Mouse (Mus musculus): ENCODE results near the gene Zfp536. TPM values are rescaled to one million over a fixed set of nuclear protein-coding genes. Genes with fewer than 3 reads are reported as not detected.

Gene Zfp536
- polyA plus RNA-seq, 1 experiment from 2014 or later: 3.2 TPM

DNA sequence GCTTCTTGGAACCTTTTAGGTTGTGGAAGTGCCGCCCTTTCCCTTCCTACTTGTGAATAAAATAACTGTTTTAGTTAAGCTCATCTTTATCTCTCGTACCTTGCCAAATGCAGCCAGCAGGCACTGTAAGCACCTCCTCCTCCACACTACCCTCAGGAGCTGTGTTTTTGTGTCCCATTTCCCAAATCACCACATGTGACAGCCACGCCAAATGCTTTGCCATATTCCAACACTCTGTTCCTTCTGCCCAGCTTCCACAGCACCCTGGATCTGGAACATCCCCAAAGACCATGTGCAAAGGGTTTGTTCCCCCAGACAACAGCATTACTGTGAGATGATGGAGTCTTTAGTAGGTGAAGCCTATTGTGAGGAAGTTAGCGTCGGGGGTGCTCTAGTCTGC, 36.5 kb upstream of the Zfp536 start:
- no peak overlapping the region for H3K27ac ChIP-seq (ENCODE audit: low read length)

DNA sequence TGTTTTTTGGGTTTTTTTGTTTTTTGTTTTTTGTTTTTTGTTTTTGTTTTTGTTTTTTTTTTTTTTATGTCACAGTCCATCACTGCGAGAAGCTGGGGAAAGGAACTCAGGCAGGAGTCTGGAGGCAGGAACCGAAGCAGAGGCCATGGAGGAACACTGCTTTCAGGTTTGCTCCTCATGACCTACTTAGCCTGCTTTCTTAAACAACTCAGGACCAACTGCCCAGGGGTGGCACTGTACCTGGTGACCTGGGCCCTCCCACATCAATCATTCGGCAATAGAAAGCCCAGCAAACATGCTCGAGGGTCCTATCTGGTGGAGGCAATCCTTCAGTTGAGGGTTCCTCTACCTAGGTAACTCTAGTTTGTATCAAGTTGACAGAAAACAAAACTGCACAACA, 35.6 kb upstream of the Zfp536 start:
- H3K27ac ChIP-seq (ENCODE audit: low read length): no peak overlapping the region
- H3K9me3 ChIP-seq (ENCODE audit: low read length): no peaks in the 10 kb centered on the region
- no peaks in the 10 kb centered on the region for H3K4me1 ChIP-seq (ENCODE audit: insufficient read depth, low read depth, low read length)
- no peak overlapping the region for H3K4me2 ChIP-seq (replicated peaks; ENCODE audit: low read depth, low read length)
- no peaks in the 10 kb centered on the region for H3K27me3 ChIP-seq (replicated peaks; ENCODE audit: insufficient read depth, low read length)
- no peaks in the 10 kb centered on the region for H3K36me3 ChIP-seq (ENCODE audit: insufficient read depth, low read length)
- DNase-seq (ENCODE audit: low spot score) (no peak), ATAC-seq (no peak)
- no peak for TF ChIP-seq CTCF (IDR thresholded peaks at IDR 0.05)
- TF ChIP-seq EP300 (IDR thresholded peaks at IDR 0.05): no peak
- H3K9ac ChIP-seq (replicated peaks; ENCODE audit: low read depth): no peak overlapping the region
- H3K4me3 ChIP-seq (ENCODE audit: low read depth, low read length): no peak overlapping the region
- WGBS: 74% methylated on average over 4 of the region's 4 CpGs

More for the DNA sequence above, 36.5 kb upstream of the Zfp536 start:
- no peak for TF ChIP-seq EP300 (IDR thresholded peaks at IDR 0.05)
- no peak for TF ChIP-seq CTCF (IDR thresholded peaks at IDR 0.05)
- 86% methylated on average over 5 of the region's 5 CpGs for WGBS
- DNase-seq (ENCODE audit: low spot score): no peak
- Histone ChIP-seq H3K36me3 (ENCODE audit: insufficient read depth, low read length) (no peaks in the 10 kb centered on the region), H3K9me3 (ENCODE audit: low read length) (no peaks in the 10 kb centered on the region), H3K4me1 (ENCODE audit: insufficient read depth, low read depth, low read length) (no peaks in the 10 kb centered on the region), H3K9ac (replicated peaks; ENCODE audit: low read depth) (no peak overlapping the region), H3K4me3 (ENCODE audit: low read depth, low read length) (no peak overlapping the region), H3K4me2 (replicated peaks; ENCODE audit: low read depth, low read length) (no peak overlapping the region), H3K27me3 (replicated peaks; ENCODE audit: insufficient read depth, low read length) (no peaks in the 10 kb centered on the region)
- no peak for ATAC-seq

DNA sequence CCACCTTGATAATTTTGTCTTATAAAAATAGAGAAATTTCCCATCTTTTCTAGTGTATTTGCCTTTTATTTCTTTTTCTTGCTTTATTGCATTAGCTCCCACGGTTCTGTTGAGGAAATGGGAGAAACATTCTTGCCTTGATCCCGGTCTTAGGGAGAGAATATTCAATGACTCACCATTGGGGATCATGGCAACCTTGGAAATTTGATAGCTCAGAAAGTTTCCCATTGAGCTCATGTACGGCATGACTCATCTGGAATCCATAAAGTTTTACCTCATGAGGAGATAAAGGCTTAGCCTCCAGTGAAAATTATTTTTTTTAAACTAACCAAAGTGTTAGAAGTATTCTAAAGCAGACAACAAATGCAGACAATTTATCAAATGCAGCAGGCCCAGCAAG, 27.7 kb upstream of the Zfp536 start:
- WGBS: 67% methylated on average over 3 of the region's 3 CpGs
- Histone ChIP-seq H3K4me1 (ENCODE audit: insufficient read depth, low read depth, low read length) (no peaks in the 10 kb centered on the region), H3K27me3 (replicated peaks; ENCODE audit: insufficient read depth, low read length) (no peaks in the 10 kb centered on the region), H3K9me3 (ENCODE audit: low read length) (no peaks in the 10 kb centered on the region), H3K36me3 (ENCODE audit: insufficient read depth, low read length) (no peaks in the 10 kb centered on the region), H3K9ac (replicated peaks; ENCODE audit: low read depth) (no peak overlapping the region), H3K27ac (ENCODE audit: low read length) (no peak overlapping the region), H3K4me2 (replicated peaks; ENCODE audit: low read depth, low read length) (no peak overlapping the region), H3K4me3 (ENCODE audit: low read depth, low read length) (no peak overlapping the region)
- ATAC-seq (no peak), DNase-seq (ENCODE audit: low spot score) (no peak)
- no peak for TF ChIP-seq EP300 (IDR thresholded peaks at IDR 0.05)
- no peak for TF ChIP-seq CTCF (IDR thresholded peaks at IDR 0.05)

DNA sequence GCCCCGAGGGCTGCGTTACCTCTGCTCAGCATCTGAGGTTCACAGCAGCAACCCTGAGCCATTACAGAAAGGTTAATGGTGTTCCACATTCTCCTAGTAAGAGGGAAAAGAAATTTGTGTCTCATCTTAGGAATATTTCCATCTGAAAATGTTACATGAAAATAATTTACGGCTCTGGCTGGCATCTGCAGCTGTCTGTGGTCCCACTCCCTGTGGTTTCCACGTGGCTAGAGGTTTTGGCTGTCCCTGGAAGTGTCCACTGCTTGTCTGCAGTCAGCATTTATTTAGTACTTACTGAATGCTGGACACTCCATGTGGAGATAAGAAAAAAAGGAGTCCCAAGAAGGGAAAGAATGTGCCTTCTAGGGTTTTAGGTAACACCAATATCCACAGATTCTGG, 15.3 kb upstream of the Zfp536 start:
- Histone ChIP-seq H3K27me3 (replicated peaks; ENCODE audit: insufficient read depth, low read length) (no peaks in the 10 kb centered on the region), H3K9ac (replicated peaks; ENCODE audit: low read depth) (no peak overlapping the region), H3K4me3 (ENCODE audit: low read depth, low read length) (no peak overlapping the region), H3K9me3 (ENCODE audit: low read length) (no peaks in the 10 kb centered on the region), H3K4me1 (ENCODE audit: insufficient read depth, low read depth, low read length) (no peaks in the 10 kb centered on the region), H3K27ac (ENCODE audit: low read length) (no peak overlapping the region), H3K36me3 (ENCODE audit: insufficient read depth, low read length) (no peaks in the 10 kb centered on the region), H3K4me2 (replicated peaks; ENCODE audit: low read depth, low read length) (no peak overlapping the region)
- ATAC-seq (no peak), DNase-seq (ENCODE audit: low spot score) (no peak)
- no peak for TF ChIP-seq CTCF (IDR thresholded peaks at IDR 0.05)
- TF ChIP-seq EP300 (IDR thresholded peaks at IDR 0.05): no peak
- 66% methylated on average over 4 of the region's 4 CpGs for WGBS

- Histone ChIP-seq H3K4me1 (ENCODE audit: insufficient read depth, low read depth, low read length) (0 out of 2 replicates have a peak, but pooled peaks cover 3% of the 10 kb centered on the region), H3K4me2 (replicated peaks; ENCODE audit: low read depth, low read length) (no peak overlapping the region), H3K9me3 (ENCODE audit: low read length) (no peaks in the 10 kb centered on the region), H3K36me3 (ENCODE audit: insufficient read depth, low read length) (no peaks in the 10 kb centered on the region), H3K27ac (ENCODE audit: low read length) (no peak overlapping the region), H3K9ac (replicated peaks; ENCODE audit: low read depth) (no peak overlapping the region), H3K4me3 (ENCODE audit: low read depth, low read length) (no peak overlapping the region), H3K27me3 (replicated peaks; ENCODE audit: insufficient read depth, low read length) (peaks cover 36% of the 10 kb centered on the region)
- TF ChIP-seq EP300 (IDR thresholded peaks at IDR 0.05): no peak
- TF ChIP-seq CTCF (IDR thresholded peaks at IDR 0.05): peak; percentile 91
- DNase-seq (ENCODE audit: low spot score): peak; percentile 61
- peak; percentile 44; the same call in 1 of the 2 replicates for ATAC-seq
- WGBS: 2% methylated on average over 15 of the region's 15 CpGs
Measured at GRCm38 (mm10) chr7:37775502-37775901, 2.1 kb upstream of the Zfp536 start.

DNA sequence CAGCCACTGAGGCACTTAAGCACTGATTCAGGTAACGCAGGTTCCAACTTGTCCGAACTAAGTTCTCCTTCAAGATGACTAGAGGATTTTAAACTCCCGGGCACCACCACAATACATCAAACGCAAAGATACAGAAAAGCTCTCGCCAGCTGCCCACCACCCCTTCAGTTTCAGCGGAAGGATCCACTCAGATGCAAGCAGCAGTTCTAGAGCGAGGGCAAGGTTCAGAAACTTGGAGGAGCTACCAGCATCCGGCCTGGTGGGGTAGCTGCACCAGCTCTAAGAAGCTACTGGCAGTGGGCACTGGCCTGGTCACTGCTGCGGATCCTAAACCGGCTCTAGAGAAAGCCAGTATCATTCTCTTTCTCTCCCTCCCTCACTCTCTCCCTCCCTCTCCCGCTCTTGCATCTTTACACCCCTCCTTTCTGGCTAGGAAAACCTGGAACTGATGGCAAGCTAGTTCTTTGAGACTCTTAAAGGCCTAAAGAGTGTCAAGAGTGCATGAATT, 1.1 kb upstream of the Zfp536 start:
- DNase-seq (ENCODE audit: low spot score) (no peak), ATAC-seq (no peak)
- Histone ChIP-seq H3K36me3 (ENCODE audit: insufficient read depth, low read length) (no peaks in the 10 kb centered on the region), H3K4me3 (ENCODE audit: low read depth, low read length) (no peak overlapping the region), H3K4me1 (ENCODE audit: insufficient read depth, low read depth, low read length) (peaks cover 9% of the 10 kb centered on the region; the same call in 1 of the 2 replicates), H3K9ac (replicated peaks; ENCODE audit: low read depth) (no peak overlapping the region), H3K4me2 (replicated peaks; ENCODE audit: low read depth, low read length) (no peak overlapping the region), H3K9me3 (ENCODE audit: low read length) (no peaks in the 10 kb centered on the region), H3K27ac (ENCODE audit: low read length) (no peak overlapping the region), H3K27me3 (replicated peaks; ENCODE audit: insufficient read depth, low read length) (peaks cover 46% of the 10 kb centered on the region)
- 47% methylated on average over 11 of the region's 11 CpGs for WGBS
- no peak for TF ChIP-seq CTCF (IDR thresholded peaks at IDR 0.05)
- no peak for TF ChIP-seq EP300 (IDR thresholded peaks at IDR 0.05)

DNA sequence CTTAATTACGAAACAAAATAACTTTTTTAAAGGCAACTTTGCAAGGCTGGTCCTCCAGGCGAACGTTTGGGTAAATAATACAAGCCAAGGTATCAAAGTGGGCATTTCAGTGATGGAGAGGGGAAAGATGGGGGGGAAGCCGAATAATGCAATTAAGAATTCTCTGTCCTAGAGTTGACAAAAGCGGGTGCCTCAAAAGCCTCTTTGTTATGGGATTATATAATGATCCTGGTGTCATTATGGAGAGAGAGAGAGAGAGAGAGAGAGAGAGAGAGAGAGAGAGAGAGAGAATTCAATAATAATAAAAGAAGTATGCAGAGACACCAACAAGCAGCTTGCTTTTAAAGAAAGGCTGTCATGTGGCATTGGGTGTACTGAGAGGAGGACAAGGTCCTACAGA, 465 bp upstream of the Zfp536 start:
- H3K4me2 ChIP-seq (replicated peaks; ENCODE audit: low read depth, low read length): no peak overlapping the region
- no peak overlapping the region for H3K4me3 ChIP-seq (ENCODE audit: low read depth, low read length)
- peaks cover 52% of the 10 kb centered on the region for H3K27me3 ChIP-seq (replicated peaks; ENCODE audit: insufficient read depth, low read length)
- TF ChIP-seq EP300 (IDR thresholded peaks at IDR 0.05): no peak
- no peak for TF ChIP-seq CTCF (IDR thresholded peaks at IDR 0.05)
- no peaks in the 10 kb centered on the region for H3K9me3 ChIP-seq (ENCODE audit: low read length)
- 28% methylated on average over 5 of the region's 5 CpGs for WGBS
- no peaks in the 10 kb centered on the region for H3K36me3 ChIP-seq (ENCODE audit: insufficient read depth, low read length)
- no peak for DNase-seq (ENCODE audit: low spot score)
- peaks cover 9% of the 10 kb centered on the region; the same call in 1 of the 2 replicates for H3K4me1 ChIP-seq (ENCODE audit: insufficient read depth, low read depth, low read length)
- H3K27ac ChIP-seq (ENCODE audit: low read length): no peak overlapping the region
- H3K9ac ChIP-seq (replicated peaks; ENCODE audit: low read depth): no peak overlapping the region
- ATAC-seq: no peak

All from lung, postnatal 0 days (tissue).